Mouse (Mus musculus) myocyte (in vitro differentiated cells): Measurements from ENCODE around the gene Lyrm9. TPM values are rescaled to one million over a fixed set of nuclear protein-coding genes. Genes with fewer than 3 reads are reported as not detected.

Experiments
- H3K27me3 ChIP-seq: one replicate; pipeline ENCODE4 v1.6.1; 2011; ENCODE audit not compliant: control insufficient read depth, insufficient read depth, insufficient read length
- H3K36me3 ChIP-seq: one replicate; pipeline ENCODE4 v1.6.1; 2011; ENCODE audit not compliant: control insufficient read depth, insufficient read depth
- H3K4me2 ChIP-seq: one replicate; pipeline ENCODE4 v1.6.1; 2011; ENCODE audit warnings: low read depth, control low read depth
- H3K4me3 ChIP-seq: one replicate; pipeline ENCODE4 v1.5.1; 2011; ENCODE audit warnings: mild to moderate bottlenecking, control low read depth, moderate library complexity
- H3K79me2 ChIP-seq: one replicate; pipeline ENCODE4 v1.6.1; 2011; ENCODE audit not compliant: control insufficient read depth, insufficient read depth
- H3ac ChIP-seq: one replicate; pipeline ENCODE4 v1.6.1; 2011; ENCODE audit not compliant: control insufficient read depth, insufficient read length
- CEBPB ChIP-seq: IDR thresholded peaks from 2 replicates; pipeline ENCODE4 v1.6.1; 2011; ENCODE audit warnings: mild to moderate bottlenecking, moderate library complexity; ENCODE audit not compliant: poor library complexity, insufficient read depth, severe bottlenecking
- E2F4 ChIP-seq: IDR thresholded peaks from one replicate; pipeline ENCODE4 v1.6.1; 2011; ENCODE audit warnings: mild to moderate bottlenecking, control low read depth, moderate library complexity; ENCODE audit not compliant: insufficient read depth
- MAX ChIP-seq: IDR thresholded peaks from one replicate; pipeline ENCODE4 v1.6.1; 2011; ENCODE audit warnings: low read depth, mild to moderate bottlenecking, control low read depth
- MYOD1 ChIP-seq, 3 experiments: IDR thresholded peaks; one replicate each; pipeline ENCODE4 v1.6.1; 2011; ENCODE audit warnings: control low read depth in 2 of 3, low read depth in 2 of 3, mild to moderate bottlenecking in 2 of 3, moderate library complexity in 1 of 3; ENCODE audit not compliant: insufficient read length in 2 of 3, control insufficient read depth in 1 of 3
- MYOG ChIP-seq, 3 experiments: IDR thresholded peaks; one replicate each; pipeline ENCODE4 v1.6.1; 2011; ENCODE audit warnings: control low read depth in 2 of 3, low read depth in 2 of 3, mild to moderate bottlenecking in 2 of 3; ENCODE audit not compliant: insufficient read length in 2 of 3, control insufficient read depth in 1 of 3, insufficient read depth in 1 of 3
- POLR2A ChIP-seq: IDR thresholded peaks from one replicate; pipeline ENCODE4 v1.6.1; 2011; ENCODE audit warnings: low read depth, mild to moderate bottlenecking, control low read depth, moderate library complexity; ENCODE audit not compliant: insufficient read length
- POLR2AphosphoS2 ChIP-seq: IDR thresholded peaks from one replicate; pipeline ENCODE4 v1.6.1; 2011; ENCODE audit warnings: low read depth, control low read depth; ENCODE audit not compliant: insufficient read length
- REST ChIP-seq: IDR thresholded peaks from one replicate; pipeline ENCODE4 v1.6.1; 2011; ENCODE audit warnings: mild to moderate bottlenecking, control low read depth, moderate library complexity; ENCODE audit not compliant: insufficient read depth, insufficient read length
- SRF ChIP-seq: IDR thresholded peaks from one replicate; pipeline ENCODE4 v1.6.1; 2011; ENCODE audit warnings: low read depth; ENCODE audit not compliant: control insufficient read depth, insufficient read length
- TCF12 ChIP-seq: IDR thresholded peaks from one replicate; pipeline ENCODE4 v1.6.1; 2011; ENCODE audit warnings: mild to moderate bottlenecking, control low read depth; ENCODE audit not compliant: poor library complexity, insufficient read depth, severe bottlenecking
- TCF3 ChIP-seq: IDR thresholded peaks from one replicate; pipeline ENCODE4 v1.6.1; 2011; ENCODE audit warnings: low read depth, control low read depth; ENCODE audit not compliant: insufficient read length
- USF1 ChIP-seq: IDR thresholded peaks from one replicate; pipeline ENCODE4 v1.6.1; 2011; ENCODE audit warnings: low read depth, mild to moderate bottlenecking, control low read depth, moderate library complexity
- polyA plus RNA-seq: library from polyadenylated mRNA; unstranded; fragments of >200 nt; fragmentation: generic; extraction: Trizol; gene quantifications from one replicate; pipeline ENCODE4 v1.2.1, GENCODE M21; 2012; ENCODE audit warnings: missing spikeins

Lyrm9 gene
- polyA plus RNA-seq, 1 experiment: 22.9 TPM

GRCm38 (mm10) chr11:78846620-78847019 is 20.2 kb downstream of the Lyrm9 start:
- TF ChIP-seq MYOD1 (IDR thresholded peaks at IDR 0.05; ENCODE audit: control insufficient read depth in 1 of 3, insufficient read length in 2 of 3, low read depth in 2 of 3) (no peak), TCF12 (no peak), CEBPB (no peak), E2F4 (no peak), REST (no peak), USF1 (no peak), MAX (no peak), POLR2AphosphoS2 (no peak), POLR2A (no peak), SRF (no peak), TCF3 (no peak), MYOG (IDR thresholded peaks at IDR 0.05; ENCODE audit: control insufficient read depth in 1 of 3, insufficient read depth in 1 of 3, insufficient read length in 2 of 3, low read depth in 2 of 3) (no peak)
- no peaks in the 10 kb centered on the region for H3K36me3 ChIP-seq

GRCm38 (mm10) chr11:78847884-78848848 is 21.8 kb downstream of the Lyrm9 start:
- Histone ChIP-seq H3ac (no peak overlapping the region), H3K27me3 (peaks cover 4% of the 10 kb centered on the region), H3K4me2 (no peak overlapping the region), H3K79me2 (no peaks in the 10 kb centered on the region), H3K36me3 (no peaks in the 10 kb centered on the region), H3K4me3 (no peak overlapping the region)
- TF ChIP-seq SRF (no peak), REST (no peak), MYOD1 (IDR thresholded peaks at IDR 0.05; ENCODE audit: control insufficient read depth in 1 of 3, insufficient read length in 2 of 3, low read depth in 2 of 3) (no peak), TCF12 (no peak), USF1 (no peak), E2F4 (no peak), TCF3 (no peak)

More at GRCm38 (mm10) chr11:78846620-78847019, 20.2 kb downstream of the Lyrm9 start:
- Histone ChIP-seq H3K27me3 (peaks cover 4% of the 10 kb centered on the region), H3K79me2 (no peaks in the 10 kb centered on the region), H3K4me3 (no peak overlapping the region), H3K4me2 (no peak overlapping the region), H3ac (no peak overlapping the region)

- peaks cover 9% of the 10 kb centered on the region for H3K27me3 ChIP-seq
These were observed 23.5 kb downstream of the Lyrm9 start for GRCm38 (mm10) chr11:78849859-78850258.

GRCm38 (mm10) chr11:78851216-78851870 is 25.0 kb downstream of the Lyrm9 start:
- Histone ChIP-seq H3ac (no peak overlapping the region), H3K27me3 (peaks cover 9% of the 10 kb centered on the region), H3K79me2 (no peaks in the 10 kb centered on the region), H3K4me2 (no peak overlapping the region), H3K36me3 (no peaks in the 10 kb centered on the region), H3K4me3 (no peak overlapping the region)
- TF ChIP-seq MYOG (IDR thresholded peaks at IDR 0.05; ENCODE audit: control insufficient read depth in 1 of 3, insufficient read depth in 1 of 3, insufficient read length in 2 of 3, low read depth in 2 of 3) (no peak), MAX (no peak), E2F4 (no peak), MYOD1 (IDR thresholded peaks at IDR 0.05; ENCODE audit: control insufficient read depth in 1 of 3, insufficient read length in 2 of 3, low read depth in 2 of 3) (no peak), POLR2AphosphoS2 (no peak), CEBPB (no peak), REST (no peak), USF1 (no peak), TCF3 (no peak), SRF (no peak), POLR2A (no peak), TCF12 (no peak)

More at GRCm38 (mm10) chr11:78849859-78850258, 23.5 kb downstream of the Lyrm9 start:
- Histone ChIP-seq H3ac (no peak overlapping the region), H3K79me2 (no peaks in the 10 kb centered on the region), H3K36me3 (no peaks in the 10 kb centered on the region), H3K4me3 (no peak overlapping the region), H3K4me2 (no peak overlapping the region)
- no peak for TF ChIP-seq MYOG (IDR thresholded peaks at IDR 0.05; ENCODE audit: control insufficient read depth in 1 of 3, insufficient read depth in 1 of 3, insufficient read length in 2 of 3, low read depth in 2 of 3)
- no peak for TF ChIP-seq MYOD1 (IDR thresholded peaks at IDR 0.05; ENCODE audit: control insufficient read depth in 1 of 3, insufficient read length in 2 of 3, low read depth in 2 of 3)
- no peak for TF ChIP-seq REST
- no peak for TF ChIP-seq E2F4
- no peak for TF ChIP-seq CEBPB
- TF ChIP-seq MAX: no peak
- TF ChIP-seq POLR2A: no peak
- no peak for TF ChIP-seq TCF3
- no peak for TF ChIP-seq USF1
- TF ChIP-seq SRF: no peak
